Mouse (Mus musculus) frontal cortex, postnatal 10 days (tissue): ENCODE data around the gene Cactin.

Source experiments
- DNase-seq, 2 experiments: peaks; one replicate each; pipeline ENCODE4 v3.0.0; 2022; ENCODE audit warnings: low spot score in 2 of 2, mixed read lengths in 1 of 2

The Cactin gene

DNA sequence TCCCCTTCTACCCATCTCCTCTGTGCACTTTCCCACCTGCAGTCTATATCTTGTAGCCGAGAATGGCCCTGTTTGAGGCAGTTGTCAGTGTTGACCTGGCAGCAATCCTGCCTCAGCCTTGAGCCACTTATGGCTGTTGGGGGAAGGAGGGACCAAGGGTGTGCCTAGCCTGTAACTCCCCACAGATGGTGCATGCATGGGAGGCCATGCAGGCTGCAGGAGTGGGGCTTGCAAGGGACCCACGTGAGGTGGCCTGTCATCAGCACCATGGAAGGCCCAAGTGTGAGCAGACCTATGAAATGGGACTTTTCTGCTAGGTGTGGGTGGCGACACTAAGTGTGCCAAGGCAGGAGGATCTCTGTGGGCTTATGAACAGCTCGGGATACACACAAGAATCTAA lies 44.2 kb downstream of the Cactin start:
- DNase-seq: no peak

- DNase-seq: no peak
These were observed 45.0 kb downstream of the Cactin start, which contains the start of gene 4930404N11Rik for GRCm38 (mm10) chr10:81365672-81366476. 4930404N11Rik (minus strand) TSS chr10:81365816.

DNA sequence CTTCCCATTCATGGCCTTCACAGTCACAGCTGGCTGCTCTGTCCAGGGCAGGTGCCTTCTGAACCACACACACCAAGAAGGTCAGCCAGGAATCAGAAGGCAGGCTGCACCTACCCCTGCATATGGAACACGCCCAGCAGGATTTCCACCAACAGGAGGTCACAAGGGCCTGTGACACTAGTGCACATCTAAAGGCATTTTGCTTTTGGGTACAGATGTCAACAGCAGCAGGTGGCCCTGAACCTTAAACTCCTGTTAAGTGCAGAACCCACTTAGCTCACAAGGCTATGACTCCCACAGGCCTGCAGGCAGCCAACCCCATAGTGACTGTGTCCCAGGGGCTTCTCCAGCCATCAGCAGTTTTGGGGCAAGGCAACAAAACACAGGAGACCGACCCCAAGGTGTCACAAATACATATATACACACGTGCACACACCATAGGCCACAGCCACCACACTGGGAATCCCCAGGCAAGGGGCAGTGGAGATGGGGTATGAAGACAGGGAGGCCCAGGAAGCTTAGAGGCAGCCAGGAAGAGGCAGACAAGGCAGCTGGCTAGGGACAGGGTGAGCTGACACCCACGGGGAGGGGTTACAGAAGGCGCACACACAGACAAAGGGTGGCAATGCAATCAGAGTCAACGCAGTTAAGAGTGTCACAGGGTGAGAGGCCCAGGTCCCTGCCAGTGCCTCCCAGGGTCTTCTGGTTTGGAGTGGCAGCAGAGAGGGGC lies 45.7 kb downstream of the Cactin start:
- DNase-seq: no peak

DNA sequence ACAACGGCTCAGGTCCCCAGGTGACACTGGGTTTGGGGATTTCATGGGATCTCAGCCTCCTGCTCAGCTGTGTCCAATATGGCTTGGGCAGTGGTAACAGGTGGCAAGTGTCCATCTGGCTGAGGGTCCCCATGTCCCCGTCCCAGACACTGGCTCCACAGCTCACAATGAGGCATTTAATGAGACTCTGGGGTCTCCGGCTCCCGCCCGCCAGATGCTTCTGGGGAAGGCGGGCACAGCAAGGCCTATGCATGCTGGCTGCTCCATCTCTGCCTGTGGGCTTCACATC lies 46.2 kb downstream of the Cactin start:
- DNase-seq: no peak

- DNase-seq: no peak
These were observed 54.4 kb downstream of the Cactin start for GRCm38 (mm10) chr10:81375322-81375721.
